Mouse (Mus musculus): Measurements from ENCODE around the gene A130010J15Rik. TPM values are rescaled to one million over a fixed set of nuclear protein-coding genes. Genes with fewer than 3 reads are reported as not detected.

Gene A130010J15Rik
- total and polyA plus RNA-seq, 3 experiments, result 1.7 to 18.9 (median 10.2) TPM

- ATAC-seq (ENCODE audit: extremely low read depth, insufficient number of reproducible peaks, low FRiP score, poor library complexity, severe bottlenecking), result peak; percentile 93
- H3K4me1 ChIP-seq (ENCODE audit: insufficient read depth, low read depth, low read length), result peaks cover 36% of the 10 kb centered on the region
- TF ChIP-seq CTCF (IDR thresholded peaks at IDR 0.05; ENCODE audit: low read depth, low read length) (no peak), POLR2AphosphoS5 (IDR thresholded peaks at IDR 0.05; ENCODE audit: insufficient replicate concordance, low read depth, low read length) (no peak), GATA2 (IDR thresholded peaks at IDR 0.05; ENCODE audit: borderline replicate concordance, low read depth, low read length) (no peak), TAL1 (conservative IDR thresholded peaks at IDR 0.05; ENCODE audit: low read depth, low read length) (no peak), GATA1 (IDR thresholded peaks at IDR 0.05; ENCODE audit: borderline replicate concordance, low read length) (no peak)
- H3K27me3 ChIP-seq (ENCODE audit: insufficient read depth, low read length), result peaks cover 6% of the 10 kb centered on the region
- no peaks in the 10 kb centered on the region for H3K9me3 ChIP-seq (replicated peaks)
- H3K4me3 ChIP-seq (ENCODE audit: low read depth, low read length), result peak overlapping the region; percentile 79
- peaks cover 27% of the 10 kb centered on the region for H3K36me3 ChIP-seq (replicated peaks)
- peak; percentile 87 for DNase-seq (ENCODE audit: low spot score)
Measured at GRCm38 (mm10) chr1:193172991-193173809, 5.4 kb downstream of the A130010J15Rik start.

GRCm38 (mm10) chr1:193173810-193174129, 5.9 kb downstream of the A130010J15Rik start:
- peaks cover 36% of the 10 kb centered on the region for H3K4me1 ChIP-seq (ENCODE audit: insufficient read depth, low read depth, low read length)
- H3K36me3 ChIP-seq (replicated peaks), result peaks cover 28% of the 10 kb centered on the region
- no peak for ATAC-seq (ENCODE audit: extremely low read depth, insufficient number of reproducible peaks, low FRiP score, poor library complexity, severe bottlenecking)

GRCm38 (mm10) chr1:193174143-193174733, 6.4 kb downstream of the A130010J15Rik start:
- Histone ChIP-seq H3K27me3 (ENCODE audit: insufficient read depth, low read length) (peaks cover 2% of the 10 kb centered on the region; the same call in 1 of the 2 replicates), H3K4me1 (ENCODE audit: insufficient read depth, low read depth, low read length) (peaks cover 36% of the 10 kb centered on the region), H3K9me3 (replicated peaks) (no peaks in the 10 kb centered on the region), H3K36me3 (replicated peaks) (peaks cover 28% of the 10 kb centered on the region), H3K4me3 (ENCODE audit: low read depth, low read length) (peak overlapping the region; percentile 79)
- no peak for DNase-seq (ENCODE audit: low spot score)
- no peak for ATAC-seq (ENCODE audit: extremely low read depth, insufficient number of reproducible peaks, low FRiP score, poor library complexity, severe bottlenecking)
- TF ChIP-seq GATA1 (IDR thresholded peaks at IDR 0.05; ENCODE audit: borderline replicate concordance, low read length) (no peak), POLR2AphosphoS5 (IDR thresholded peaks at IDR 0.05; ENCODE audit: insufficient replicate concordance, low read depth, low read length) (no peak), TAL1 (conservative IDR thresholded peaks at IDR 0.05; ENCODE audit: low read depth, low read length) (no peak), CTCF (IDR thresholded peaks at IDR 0.05; ENCODE audit: low read depth, low read length) (no peak), GATA2 (IDR thresholded peaks at IDR 0.05; ENCODE audit: borderline replicate concordance, low read depth, low read length) (no peak)

More at GRCm38 (mm10) chr1:193173810-193174129, 5.9 kb downstream of the A130010J15Rik start:
- Histone ChIP-seq H3K9me3 (replicated peaks) (no peaks in the 10 kb centered on the region), H3K4me3 (ENCODE audit: low read depth, low read length) (peak overlapping the region; percentile 79), H3K27me3 (ENCODE audit: insufficient read depth, low read length) (peaks cover 4% of the 10 kb centered on the region; the same call in 1 of the 2 replicates)
- TF ChIP-seq TAL1 (conservative IDR thresholded peaks at IDR 0.05; ENCODE audit: low read depth, low read length), result no peak
- no peak for TF ChIP-seq POLR2AphosphoS5 (IDR thresholded peaks at IDR 0.05; ENCODE audit: insufficient replicate concordance, low read depth, low read length)
- no peak for TF ChIP-seq GATA2 (IDR thresholded peaks at IDR 0.05; ENCODE audit: borderline replicate concordance, low read depth, low read length)
- no peak for TF ChIP-seq CTCF (IDR thresholded peaks at IDR 0.05; ENCODE audit: low read depth, low read length)
- no peak for TF ChIP-seq GATA1 (IDR thresholded peaks at IDR 0.05; ENCODE audit: borderline replicate concordance, low read length)
- no peak for DNase-seq (ENCODE audit: low spot score)

GRCm38 (mm10) chr1:193181104-193181503, 13.3 kb downstream of the A130010J15Rik start:
- 0 out of 2 replicates have a peak, but pooled peaks cover 5% of the 10 kb centered on the region for H3K4me1 ChIP-seq (ENCODE audit: insufficient read depth, low read depth, low read length)
- no peak for ATAC-seq (ENCODE audit: extremely low read depth, insufficient number of reproducible peaks, low FRiP score, poor library complexity, severe bottlenecking)
- no peaks in the 10 kb centered on the region for H3K9me3 ChIP-seq (replicated peaks)
- no peak overlapping the region for H3K4me3 ChIP-seq (ENCODE audit: low read depth, low read length)
- TF ChIP-seq TAL1 (conservative IDR thresholded peaks at IDR 0.05; ENCODE audit: low read depth, low read length) (no peak), POLR2AphosphoS5 (IDR thresholded peaks at IDR 0.05; ENCODE audit: insufficient replicate concordance, low read depth, low read length) (no peak), GATA2 (IDR thresholded peaks at IDR 0.05; ENCODE audit: borderline replicate concordance, low read depth, low read length) (no peak)
- H3K27me3 ChIP-seq (ENCODE audit: insufficient read depth, low read length), result peaks cover 13% of the 10 kb centered on the region
- no peak for DNase-seq (ENCODE audit: low spot score)
- peaks cover 13% of the 10 kb centered on the region for H3K36me3 ChIP-seq (replicated peaks)

- Histone ChIP-seq H3K4me1 (ENCODE audit: insufficient read depth, low read depth, low read length) (no peaks in the 10 kb centered on the region), H3K36me3 (replicated peaks) (peaks cover 2% of the 10 kb centered on the region), H3K9me3 (replicated peaks) (no peaks in the 10 kb centered on the region), H3K27me3 (ENCODE audit: insufficient read depth, low read length) (peaks cover 18% of the 10 kb centered on the region), H3K4me3 (ENCODE audit: low read depth, low read length) (no peak overlapping the region)
- TF ChIP-seq GATA1 (IDR thresholded peaks at IDR 0.05; ENCODE audit: borderline replicate concordance, low read length), result no peak
- TF ChIP-seq POLR2AphosphoS5 (IDR thresholded peaks at IDR 0.05; ENCODE audit: insufficient replicate concordance, low read depth, low read length), result no peak
- TF ChIP-seq CTCF (IDR thresholded peaks at IDR 0.05; ENCODE audit: low read depth, low read length), result no peak
- TF ChIP-seq TAL1 (conservative IDR thresholded peaks at IDR 0.05; ENCODE audit: low read depth, low read length), result no peak
- no peak for TF ChIP-seq GATA2 (IDR thresholded peaks at IDR 0.05; ENCODE audit: borderline replicate concordance, low read depth, low read length)
- ATAC-seq (ENCODE audit: extremely low read depth, insufficient number of reproducible peaks, low FRiP score, poor library complexity, severe bottlenecking) (no peak), DNase-seq (ENCODE audit: low spot score) (no peak)
Measured at GRCm38 (mm10) chr1:193188257-193188656, 20.4 kb downstream of the A130010J15Rik start.

- Histone ChIP-seq H3K36me3 (replicated peaks) (peaks cover 2% of the 10 kb centered on the region), H3K4me3 (ENCODE audit: low read depth, low read length) (no peak overlapping the region), H3K4me1 (ENCODE audit: insufficient read depth, low read depth, low read length) (no peaks in the 10 kb centered on the region), H3K27me3 (ENCODE audit: insufficient read depth, low read length) (peaks cover 16% of the 10 kb centered on the region), H3K9me3 (replicated peaks) (no peaks in the 10 kb centered on the region)
- TF ChIP-seq CTCF (IDR thresholded peaks at IDR 0.05; ENCODE audit: low read depth, low read length) (no peak), GATA1 (IDR thresholded peaks at IDR 0.05; ENCODE audit: borderline replicate concordance, low read length) (no peak)
- DNase-seq (ENCODE audit: low spot score), result no peak
- no peak for ATAC-seq (ENCODE audit: extremely low read depth, insufficient number of reproducible peaks, low FRiP score, poor library complexity, severe bottlenecking)
Measured at GRCm38 (mm10) chr1:193189151-193189621, 21.3 kb downstream of the A130010J15Rik start.
